Mouse (Mus musculus) stomach, postnatal 0 days (tissue): ENCODE measurements around the gene Gucy2d. TPM values are rescaled to one million over a fixed set of nuclear protein-coding genes. Genes with fewer than 3 reads are reported as not detected.

Experiments used
- ATAC-seq: fragments of 200-750 bp; cut with Nextera tagmentation; 2 replicates; pipeline ENCODE4 v1.8.0; 2017; ENCODE audit not compliant: low FRiP score, low TSS enrichment
- DNase-seq: peaks from one replicate; pipeline ENCODE4 v3.0.0-alpha.2; 2016; ENCODE audit warnings: low spot score
- H3K27ac ChIP-seq: fragments of 300-500 bp; sonication (generic); replicated peaks from 2 replicates; pipeline ENCODE4 v1.5.1; 2014; ENCODE audit warnings: mild to moderate bottlenecking, control low read depth
- H3K27me3 ChIP-seq: fragments of 300-500 bp; sonication (generic); 2 replicates; pipeline ENCODE4 v1.6.1; 2014; ENCODE audit warnings: low read length; ENCODE audit not compliant: control insufficient read depth, insufficient read depth
- H3K36me3 ChIP-seq: fragments of 300-500 bp; sonication (generic); 2 replicates; pipeline ENCODE4 v1.6.1; 2014; ENCODE audit warnings: low read length, mixed read lengths; ENCODE audit not compliant: control insufficient read depth, insufficient read depth
- H3K4me1 ChIP-seq: fragments of 300-500 bp; sonication (generic); replicated peaks from 2 replicates; pipeline ENCODE4 v1.6.1; 2014; ENCODE audit warnings: antibody characterized with exemption; ENCODE audit not compliant: control insufficient read depth, insufficient read depth
- H3K4me2 ChIP-seq: fragments of 300-500 bp; sonication (generic); replicated peaks from 2 replicates; pipeline ENCODE4 v1.6.1; 2014; ENCODE audit warnings: low read depth, mild to moderate bottlenecking, control low read depth, moderate library complexity
- H3K4me3 ChIP-seq: fragments of 300-500 bp; sonication (generic); 2 replicates; pipeline ENCODE4 v1.5.1; 2014; ENCODE audit warnings: low read depth, low read length, control low read depth
- H3K9ac ChIP-seq: fragments of 300-500 bp; sonication (generic); 2 replicates; pipeline ENCODE4 v1.6.1; 2014; ENCODE audit warnings: mild to moderate bottlenecking, low read length, control low read depth, mixed read lengths
- H3K9me3 ChIP-seq: fragments of 300-500 bp; sonication (generic); 2 replicates; pipeline ENCODE4 v1.6.1; 2016; ENCODE audit warnings: low read length; ENCODE audit not compliant: control insufficient read depth
- CTCF ChIP-seq: IDR thresholded peaks from 2 replicates; pipeline ENCODE4 v1.5.1; 2016; ENCODE audit warnings: antibody characterized with exemption, low read depth, mild to moderate bottlenecking, moderate library complexity
- EP300 ChIP-seq: optimal IDR thresholded peaks from 2 replicates; pipeline ENCODE3; 2016; ENCODE audit warnings: antibody characterized with exemption
- WGBS: fragments of 180-500 bp; shearing (Covaris S2); extraction: QIAGEN DNeasy Blood & Tissue Kit; methylation state at CpG from one replicate; pipeline ENCODE4 v1.1.7; 2014; 5-methylcytosine and 5-hydroxymethylcytosine counted together
- polyA plus RNA-seq: library from polyadenylated mRNA; unstranded; fragments of >200 nt; fragmentation: Nextera tagmentation; extraction: Ambion mirVana; gene quantifications from 2 replicates; pipeline ENCODE4 v1.2.1, GENCODE M21; 2015

The Gucy2d gene
- polyA plus RNA-seq, 1 experiment from 2014 or later = 0.02 TPM

DNA sequence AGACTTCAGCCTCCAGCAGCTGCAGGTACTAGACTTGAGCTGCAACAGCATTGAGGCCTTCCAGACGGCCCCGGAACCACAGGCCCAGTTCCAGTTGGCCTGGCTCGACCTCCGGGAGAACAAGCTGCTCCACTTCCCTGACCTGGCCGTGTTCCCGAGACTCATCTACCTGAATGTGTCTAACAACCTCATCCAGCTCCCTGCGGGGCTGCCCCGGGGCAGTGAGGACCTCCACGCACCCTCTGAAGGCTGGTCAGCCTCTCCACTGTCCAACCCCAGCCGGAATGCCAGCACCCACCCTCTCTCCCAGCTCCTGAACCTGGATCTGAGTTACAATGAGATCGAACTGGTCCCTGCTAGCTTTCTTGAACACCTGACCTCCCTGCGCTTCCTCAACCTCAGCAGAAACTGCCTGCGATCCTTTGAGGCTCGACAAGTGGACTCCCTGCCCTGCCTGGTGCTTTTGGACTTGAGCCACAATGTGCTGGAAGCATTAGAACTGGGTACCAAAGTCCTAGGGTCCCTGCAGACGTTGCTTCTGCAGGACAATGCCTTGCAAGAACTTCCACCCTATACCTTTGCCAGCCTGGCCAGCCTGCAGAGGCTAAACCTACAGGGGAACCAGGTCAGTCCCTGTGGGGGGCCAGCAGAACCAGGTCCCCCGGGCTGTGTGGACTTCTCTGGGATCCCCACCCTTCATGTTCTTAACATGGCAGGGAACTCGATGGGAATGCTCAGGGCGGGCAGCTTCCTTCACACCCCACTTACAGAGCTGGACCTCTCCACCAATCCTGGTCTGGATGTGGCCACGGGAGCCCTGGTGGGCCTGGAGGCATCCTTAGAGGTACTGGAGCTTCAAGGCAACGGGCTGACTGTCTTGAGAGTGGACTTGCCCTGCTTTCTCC is 58.7 kb downstream of the Gucy2d start:
- Histone ChIP-seq H3K27ac (no peak overlapping the region; the same call in 1 of the 2 replicates), H3K4me3 (no peak overlapping the region), H3K36me3 (no peaks in the 10 kb centered on the region; the same call in 1 of the 2 replicates), H3K27me3 (no peaks in the 10 kb centered on the region), H3K9me3 (no peaks in the 10 kb centered on the region), H3K9ac (no peak overlapping the region), H3K4me1 (no peaks in the 10 kb centered on the region; the same call in 1 of the 2 replicates), H3K4me2 (no peak overlapping the region)
- 78% methylated on average over 20 of the region's 20 CpGs for WGBS
- DNase-seq = no peak
- no peak for ATAC-seq
- TF ChIP-seq CTCF (no peak), EP300 (no peak)

DNA sequence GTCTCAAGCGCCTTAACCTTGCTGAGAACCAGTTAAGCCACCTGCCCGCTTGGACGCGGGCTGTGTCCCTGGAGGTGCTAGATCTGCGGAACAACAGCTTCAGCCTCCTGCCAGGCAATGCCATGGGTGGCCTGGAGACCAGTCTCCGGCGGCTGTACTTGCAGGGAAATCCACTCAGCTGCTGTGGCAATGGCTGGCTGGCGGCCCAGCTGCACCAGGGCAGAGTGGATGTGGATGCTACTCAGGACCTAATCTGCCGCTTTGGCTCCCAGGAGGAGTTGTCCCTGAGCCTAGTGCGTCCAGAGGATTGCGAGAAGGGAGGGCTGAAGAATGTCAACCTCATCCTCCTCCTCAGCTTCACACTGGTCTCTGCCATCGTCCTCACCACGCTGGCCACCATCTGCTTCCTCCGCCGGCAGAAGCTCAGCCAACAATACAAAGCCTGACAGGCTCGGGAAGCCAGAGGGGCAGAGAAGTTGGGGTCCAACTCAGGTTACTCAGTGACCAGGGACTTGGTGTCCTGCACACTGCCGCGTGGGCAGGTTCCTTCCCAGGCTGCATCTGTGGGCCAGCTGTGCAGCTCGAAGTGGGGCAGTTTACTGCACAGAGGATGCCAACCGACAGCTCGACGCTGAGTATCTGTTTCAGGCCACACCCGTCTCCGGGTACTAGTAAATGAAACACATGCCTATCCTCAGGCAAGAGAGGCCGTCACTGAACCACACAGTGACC is 59.5 kb downstream of the Gucy2d start:
- no peak for TF ChIP-seq EP300
- TF ChIP-seq CTCF = no peak
- Histone ChIP-seq H3K9ac (0 out of 2 replicates have a peak overlapping the region, but pooled peaks have one; percentile 4), H3K36me3 (no peaks in the 10 kb centered on the region; the same call in 1 of the 2 replicates), H3K4me3 (no peak overlapping the region), H3K27me3 (no peaks in the 10 kb centered on the region), H3K9me3 (no peaks in the 10 kb centered on the region), H3K4me2 (no peak overlapping the region), H3K4me1 (peaks cover 3% of the 10 kb centered on the region; the same call in 1 of the 2 replicates), H3K27ac (peak overlapping the region; percentile 73)
- 65% methylated on average over 25 of the region's 25 CpGs for WGBS
- DNase-seq (no peak), ATAC-seq (no peak)

DNA sequence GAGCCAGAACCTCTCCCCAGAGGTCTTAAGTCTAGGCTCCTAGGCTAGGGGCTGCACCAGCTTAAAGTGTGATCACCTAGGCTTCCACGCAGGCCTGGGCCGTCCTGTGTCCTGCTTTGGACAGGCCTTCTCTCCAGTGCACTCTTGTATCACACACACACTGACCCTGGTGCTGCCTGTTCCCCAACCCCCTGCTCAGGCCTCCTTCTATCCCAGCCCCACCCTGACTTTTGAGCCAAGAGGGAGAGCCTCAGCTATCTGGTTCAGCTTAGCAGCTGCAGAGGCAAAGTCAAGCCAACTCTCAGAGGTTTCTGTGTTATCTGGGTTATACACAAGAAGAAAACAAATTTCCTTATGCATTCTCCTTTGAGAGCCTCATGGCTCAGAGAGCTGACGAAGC is 60.3 kb downstream of the Gucy2d start:
- 48% methylated on average over 3 of the region's 3 CpGs for WGBS
- TF ChIP-seq EP300 (no peak), CTCF (no peak)
- Histone ChIP-seq H3K36me3 (no peaks in the 10 kb centered on the region; the same call in 1 of the 2 replicates), H3K9me3 (no peaks in the 10 kb centered on the region), H3K4me2 (no peak overlapping the region), H3K27ac (peak overlapping the region; percentile 73), H3K9ac (no peak overlapping the region), H3K4me3 (no peak overlapping the region), H3K27me3 (no peaks in the 10 kb centered on the region), H3K4me1 (peaks cover 3% of the 10 kb centered on the region; the same call in 1 of the 2 replicates)
- DNase-seq (peak; percentile 38), ATAC-seq (peak; percentile 63; the same call in 1 of the 2 replicates)

DNA sequence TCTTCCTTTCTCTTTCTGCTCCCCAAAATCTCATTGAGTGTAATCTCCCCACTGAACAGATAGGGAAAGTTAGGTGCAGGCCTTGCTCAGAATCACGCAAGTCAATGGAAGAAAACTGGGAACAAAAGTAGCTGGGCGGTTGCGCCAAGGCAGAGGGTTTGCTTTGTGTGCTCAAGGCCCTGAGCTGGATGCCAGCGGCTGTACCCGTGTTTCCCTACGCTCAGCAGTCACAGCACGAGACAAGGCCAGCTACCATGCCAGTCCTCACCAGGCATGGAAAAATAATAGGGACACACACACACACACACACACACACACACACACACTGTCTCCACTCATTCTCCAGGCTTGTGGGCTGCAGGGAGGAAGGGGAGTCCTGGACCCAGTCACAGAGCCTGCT is 60.9 kb downstream of the Gucy2d start:
- no peak overlapping the region for H3K4me3 ChIP-seq
- no peak for TF ChIP-seq CTCF
- no peak for TF ChIP-seq EP300
- H3K27me3 ChIP-seq = no peaks in the 10 kb centered on the region
- no peak for DNase-seq
- H3K27ac ChIP-seq = no peak overlapping the region
- ATAC-seq = no peak
- no peak overlapping the region for H3K9ac ChIP-seq
- no peaks in the 10 kb centered on the region; the same call in 1 of the 2 replicates for H3K36me3 ChIP-seq
- H3K4me2 ChIP-seq = no peak overlapping the region
- 86% methylated on average over 7 of the region's 7 CpGs for WGBS
- H3K9me3 ChIP-seq = no peaks in the 10 kb centered on the region
- H3K4me1 ChIP-seq = peaks cover 3% of the 10 kb centered on the region; the same call in 1 of the 2 replicates

DNA sequence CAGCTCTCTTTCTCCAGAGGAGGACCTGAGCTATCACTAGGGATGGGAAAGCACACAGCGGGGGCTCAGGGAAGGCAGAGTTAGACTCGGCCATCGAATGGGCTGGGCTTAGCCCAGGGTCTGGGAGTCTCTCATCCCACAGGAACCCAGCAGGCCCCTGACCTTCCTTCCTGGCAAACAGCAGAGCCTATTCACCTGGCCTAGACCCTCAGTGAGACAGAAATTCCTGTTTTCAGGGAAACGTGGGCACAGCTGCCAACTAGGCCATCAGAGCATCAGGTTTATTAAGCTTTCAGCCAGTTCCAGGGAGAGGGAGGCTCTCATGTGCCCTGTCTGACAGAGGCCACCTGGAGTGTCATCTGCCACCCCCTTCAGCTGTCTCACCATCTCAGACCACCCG is 62.7 kb downstream of the Gucy2d start:
- ATAC-seq (no peak), DNase-seq (no peak)
- no peak overlapping the region for H3K4me2 ChIP-seq
- no peak overlapping the region for H3K4me3 ChIP-seq
- H3K27me3 ChIP-seq = no peaks in the 10 kb centered on the region
- 46% methylated on average over 5 of the region's 5 CpGs for WGBS
- peaks cover 3% of the 10 kb centered on the region; the same call in 1 of the 2 replicates for H3K4me1 ChIP-seq
- TF ChIP-seq CTCF (no peak), EP300 (no peak)
- no peaks in the 10 kb centered on the region for H3K9me3 ChIP-seq
- H3K9ac ChIP-seq = peak overlapping the region; percentile 35; the same call in 1 of the 2 replicates
- H3K36me3 ChIP-seq = no peaks in the 10 kb centered on the region; the same call in 1 of the 2 replicates
- peak overlapping the region; percentile 66; the same call in 1 of the 2 replicates for H3K27ac ChIP-seq
